Mouse (Mus musculus): Measurements from ENCODE around the gene Irgm1.
"Not testable (repeated sequence)": the region's sequence is repeated elsewhere in the genome, so short reads cannot be mapped to it uniquely, and the experiment has no call there.

The Irgm1 gene

GRCm38 (mm10) chr11:48853474-48854180 is 17.9 kb downstream of the Irgm1 start:
- DNase-seq: peak; percentile 91

DNA sequence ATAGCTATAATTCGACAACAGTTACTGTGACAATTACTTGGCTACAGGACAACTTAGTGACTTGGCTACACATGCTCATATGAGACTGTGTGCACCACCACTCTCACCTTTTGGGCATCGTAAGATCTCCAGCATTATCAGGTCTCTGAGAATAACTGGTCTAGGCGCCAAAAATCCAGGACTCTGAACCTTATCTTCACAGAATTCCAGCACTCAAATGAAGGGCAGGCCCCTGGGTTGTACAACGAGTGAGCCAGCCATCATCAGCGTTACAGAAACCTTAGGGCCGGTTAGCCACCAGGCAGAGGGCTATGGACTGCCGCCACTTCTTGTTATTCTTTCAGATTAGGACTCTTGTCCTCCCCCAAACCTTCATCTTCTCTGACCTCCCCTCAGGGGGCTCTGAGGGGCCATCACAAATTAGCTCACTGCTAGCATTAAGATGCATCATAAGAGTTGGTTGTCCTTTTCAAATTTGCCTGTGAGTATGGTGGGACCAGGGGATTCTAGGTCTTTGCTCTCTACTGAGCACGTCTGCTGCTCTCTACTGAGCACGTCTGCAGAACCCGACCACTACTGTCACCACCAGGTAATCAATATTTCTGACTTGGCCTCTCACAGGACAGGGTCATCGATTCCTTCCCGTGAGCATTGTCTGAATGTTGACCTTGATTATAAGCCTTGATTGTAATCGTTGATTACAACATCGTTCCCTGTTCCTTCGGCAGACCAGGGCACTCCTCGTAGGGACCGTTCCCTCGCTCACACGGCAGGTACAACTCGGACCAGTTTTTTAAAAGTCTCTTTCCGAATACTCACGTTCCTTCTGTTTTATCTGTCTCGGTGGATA is 18.6 kb downstream of the Irgm1 start:
- no peak for DNase-seq

DNA sequence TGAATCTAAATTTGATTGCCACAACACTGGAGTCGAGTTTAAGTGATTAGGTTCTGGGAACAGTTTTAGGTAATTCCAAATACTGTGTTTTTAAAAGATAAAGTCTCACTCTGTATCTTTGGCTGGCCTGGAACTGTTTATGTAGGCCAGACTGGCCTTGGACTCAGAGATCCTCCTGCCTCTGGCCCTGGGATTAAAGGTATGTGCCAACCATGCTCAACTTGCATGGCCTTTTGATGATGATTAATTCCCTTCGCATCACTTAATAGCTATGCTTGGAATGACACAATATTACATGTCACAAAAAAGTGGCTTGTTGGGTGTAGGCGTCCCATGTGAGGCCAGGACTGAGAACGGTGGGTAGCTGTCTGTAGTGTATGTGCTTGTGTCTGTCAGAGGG is 19.3 kb downstream of the Irgm1 start:
- DNase-seq: no peak

- no peak for DNase-seq
Observed at GRCm38 (mm10) chr11:48851270-48851995, 20.1 kb downstream of the Irgm1 start.

- DNase-seq: no peak
Observed at GRCm38 (mm10) chr11:48850240-48850639, 21.2 kb downstream of the Irgm1 start.

GRCm38 (mm10) chr11:48846881-48847280 is 24.6 kb downstream of the Irgm1 start:
- no peak for DNase-seq

GRCm38 (mm10) chr11:48846362-48846761 is 25.1 kb downstream of the Irgm1 start:
- DNase-seq: not testable (repeated sequence)

GRCm38 (mm10) chr11:48845244-48845815 is 26.2 kb downstream of the Irgm1 start:
- DNase-seq: no peak

GRCm38 (mm10) chr11:48844309-48844708 is 27.2 kb downstream of the Irgm1 start:
- DNase-seq: no peak

- no peak for DNase-seq
Observed at GRCm38 (mm10) chr11:48843202-48843601, 28.3 kb downstream of the Irgm1 start.

DNA sequence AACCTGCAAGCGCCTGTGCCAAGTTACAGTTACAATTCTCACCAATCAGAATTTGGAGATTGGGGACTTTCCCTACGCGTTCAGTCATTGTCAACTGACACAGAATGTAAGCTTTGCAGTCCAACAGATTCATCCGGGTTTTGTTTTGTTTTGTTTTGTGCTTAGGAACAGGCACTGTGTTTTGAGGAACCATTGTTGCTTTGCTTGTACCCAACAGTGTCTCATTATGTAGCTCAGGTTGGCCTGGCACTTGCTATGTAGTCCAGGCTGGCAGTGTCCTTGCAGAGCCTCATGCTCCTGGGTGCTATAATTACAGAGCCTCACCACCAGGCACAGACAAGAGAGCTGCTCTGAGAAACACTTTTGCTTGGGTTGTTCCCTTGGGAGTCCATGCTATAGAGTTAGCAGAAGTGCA is 29.1 kb downstream of the Irgm1 start:
- DNase-seq: no peak

DNA sequence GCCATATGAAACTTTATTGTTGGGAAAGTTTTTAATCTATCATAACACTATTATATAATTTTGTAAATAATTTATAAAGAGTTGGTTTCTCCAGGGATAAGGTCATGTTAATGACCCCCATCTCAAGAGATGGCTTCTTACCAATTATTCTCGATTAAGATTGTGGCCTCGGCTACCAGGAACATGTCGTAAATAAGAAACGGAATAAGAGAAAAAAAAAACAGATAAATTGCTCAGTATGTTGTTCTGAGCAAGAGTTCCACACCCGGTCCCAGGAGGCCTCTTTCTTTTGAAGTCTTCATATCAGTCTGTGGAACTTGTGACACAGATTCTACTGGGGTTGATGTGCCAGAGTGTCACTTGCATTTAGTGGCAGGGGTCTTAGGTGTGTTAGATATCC is 30.3 kb downstream of the Irgm1 start:
- no peak for DNase-seq

DNA sequence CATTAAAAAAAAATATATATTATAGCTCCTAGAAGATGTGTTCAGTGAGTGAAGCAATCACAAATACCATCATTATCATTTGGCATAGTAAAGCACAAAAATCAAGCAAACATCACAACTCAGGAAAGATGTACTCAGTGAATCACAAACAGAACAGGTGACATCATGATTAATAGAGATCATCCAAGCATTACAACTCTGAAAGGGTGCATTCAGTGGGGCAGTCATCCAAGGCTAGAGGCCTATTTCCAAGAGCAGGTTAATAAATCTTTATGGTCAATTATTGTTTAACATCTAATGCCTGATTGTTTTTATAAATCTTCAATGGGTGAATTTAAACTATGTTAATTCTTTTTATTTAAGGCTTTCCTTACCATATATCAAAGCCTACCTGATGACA is 30.7 kb downstream of the Irgm1 start:
- DNase-seq: no peak

GRCm38 (mm10) chr11:48838879-48839680 is 32.4 kb downstream of the Irgm1 start:
- DNase-seq: no peak

- DNase-seq: no peak
Observed at GRCm38 (mm10) chr11:48838181-48838797, 33.2 kb downstream of the Irgm1 start.

DNA sequence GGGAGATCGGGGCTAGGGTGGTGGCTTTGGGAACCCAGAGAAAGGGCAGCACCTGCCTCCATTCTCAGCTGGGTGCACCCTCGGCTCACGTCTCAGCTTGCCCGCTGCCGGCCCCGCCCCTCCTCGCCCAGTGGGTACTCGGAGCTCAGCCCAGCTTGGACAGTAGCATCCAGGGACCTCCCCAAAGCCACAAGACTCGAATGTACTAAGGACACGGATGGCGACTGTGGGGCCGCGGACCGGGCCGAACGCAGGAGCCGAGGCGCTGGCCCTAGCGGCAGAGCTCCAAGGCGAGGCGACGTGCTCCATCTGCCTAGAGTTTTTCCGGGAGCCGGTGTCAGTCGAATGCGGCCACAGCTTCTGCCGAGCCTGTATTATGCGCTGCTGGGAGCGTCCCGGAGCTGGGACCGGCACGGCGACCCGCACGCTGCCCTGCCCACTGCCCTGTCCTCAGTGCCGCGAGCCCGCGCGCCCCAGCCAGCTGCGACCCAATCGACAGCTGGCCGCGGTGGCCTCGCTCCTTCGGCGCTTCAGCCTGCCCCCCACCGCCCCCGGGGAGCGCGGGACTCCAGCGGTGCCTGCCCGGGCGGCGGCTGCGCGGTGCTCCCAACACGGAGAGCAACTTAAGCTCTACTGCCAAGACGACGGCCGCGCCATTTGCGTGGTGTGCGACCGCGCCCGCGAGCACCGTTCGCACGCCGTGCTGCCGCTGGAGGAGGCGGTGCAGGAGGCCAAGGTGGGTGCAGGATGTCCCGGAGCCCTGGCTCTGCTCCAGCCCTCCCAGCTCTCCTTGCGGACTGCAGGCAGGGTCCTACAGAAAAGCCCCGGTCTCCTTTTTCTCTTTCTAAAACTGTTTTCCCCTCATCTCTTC is 33.9 kb downstream of the Irgm1 start:
- DNase-seq: peak; percentile 65

GRCm38 (mm10) chr11:48836990-48837309 is 34.5 kb downstream of the Irgm1 start:
- DNase-seq: no peak

GRCm38 (mm10) chr11:48835923-48836322 is 35.6 kb downstream of the Irgm1 start:
- no peak for DNase-seq

- peak; percentile 95 for DNase-seq
Observed at GRCm38 (mm10) chr11:48833731-48834639, 37.5 kb downstream of the Irgm1 start.
